Mouse (Mus musculus) forebrain, embryonic 11.5 days (tissue): ENCODE results near the gene Hbb-bs. TPM values are rescaled to one million over a fixed set of nuclear protein-coding genes. Genes with fewer than 3 reads are reported as not detected.

Experiments used
- polyA plus RNA-seq: library from polyadenylated mRNA; unstranded; fragments of >200 nt; fragmentation: Nextera tagmentation; extraction: Ambion mirVana; gene quantifications from 2 replicates; pipeline ENCODE4 v1.2.1, GENCODE M21; 2014

The Hbb-bs gene
- polyA plus RNA-seq, 1 experiment from 2014 or later, result 256 TPM

Other genes starting within 250 kb of the Hbb-bs start
- gene Olfr618, start 238.0 kb downstream of the Hbb-bs start, polyA plus RNA-seq, result not detected in 2 replicates
- gene Olfr619, start 227.5 kb downstream of the Hbb-bs start, polyA plus RNA-seq, result not detected in 2 replicates
- gene Olfr620, start 215.6 kb downstream of the Hbb-bs start, polyA plus RNA-seq, result not detected in 2 replicates
- not detected in 2 replicates for gene Olfr622, start 185.4 kb downstream of the Hbb-bs start, polyA plus RNA-seq
- not detected in 2 replicates for gene Olfr623, start 164.4 kb downstream of the Hbb-bs start, polyA plus RNA-seq
- not detected in 2 replicates for gene Olfr624, start 156.9 kb downstream of the Hbb-bs start, polyA plus RNA-seq
- not detected in 2 replicates for gene Olfr625-ps1, start 145.4 kb downstream of the Hbb-bs start, polyA plus RNA-seq
- gene Olfr243, start 113.4 kb downstream of the Hbb-bs start, polyA plus RNA-seq, result not detected in 2 replicates
- gene Olfr628, start 97.7 kb downstream of the Hbb-bs start, polyA plus RNA-seq, result not detected in 2 replicates
- gene Olfr629, start 83.2 kb downstream of the Hbb-bs start, polyA plus RNA-seq, result not detected in 2 replicates
- gene Olfr630, start 70.8 kb downstream of the Hbb-bs start, polyA plus RNA-seq, result not detected in 2 replicates
- gene Olfr69, start 56.5 kb downstream of the Hbb-bs start, polyA plus RNA-seq, result not detected in 2 replicates
- gene Olfr68, start 48.4 kb downstream of the Hbb-bs start, polyA plus RNA-seq, result not detected in 2 replicates
- gene Olfr67, start 36.3 kb downstream of the Hbb-bs start, polyA plus RNA-seq, result not detected in 2 replicates
- 770 and 789 TPM in 2 replicates for gene Hbb-bt, start 14.1 kb downstream of the Hbb-bs start, polyA plus RNA-seq
- not detected in 2 replicates for gene Hbb-bh2, start 12.4 kb upstream of the Hbb-bs start, polyA plus RNA-seq
- gene Hbb-bh1, start 15.1 kb upstream of the Hbb-bs start, polyA plus RNA-seq, result 2,356 and 2,804 TPM in 2 replicates
- 10,747 and 11,615 TPM in 2 replicates for gene Hbb-y, start 25.1 kb upstream of the Hbb-bs start, polyA plus RNA-seq
- gene Olfr66, start 58.2 kb upstream of the Hbb-bs start, polyA plus RNA-seq, result not detected in 2 replicates
- gene Olfr64, start 66.4 kb upstream of the Hbb-bs start, polyA plus RNA-seq, result not detected in 2 replicates
- not detected in 2 replicates for gene Olfr65, start 75.4 kb upstream of the Hbb-bs start, polyA plus RNA-seq
- gene Olfr631, start 100.7 kb upstream of the Hbb-bs start, polyA plus RNA-seq, result not detected in 2 replicates
- gene Olfr632, start 106.3 kb upstream of the Hbb-bs start, polyA plus RNA-seq, result 0.12 TPM in 1 of 2 replicates, not detected in the other
- not detected in 2 replicates for gene Olfr633, start 116.3 kb upstream of the Hbb-bs start, polyA plus RNA-seq
- gene Olfr635, start 143.1 kb upstream of the Hbb-bs start, polyA plus RNA-seq, result 0.03 TPM in 1 of 2 replicates, not detected in the other
- not detected in 2 replicates for gene Olfr638, start 170.7 kb upstream of the Hbb-bs start, polyA plus RNA-seq
- 0.04 TPM in 2 replicates for gene Olfr639, start 189.2 kb upstream of the Hbb-bs start, polyA plus RNA-seq
- not detected in 2 replicates for gene Olfr640, start 197.5 kb upstream of the Hbb-bs start, polyA plus RNA-seq
- not detected in 2 replicates for gene Olfr641, start 207.3 kb upstream of the Hbb-bs start, polyA plus RNA-seq
- not detected in 2 replicates for gene Olfr642, start 224.6 kb upstream of the Hbb-bs start, polyA plus RNA-seq
- gene 4930516K23Rik, start 233.3 kb upstream of the Hbb-bs start, polyA plus RNA-seq, result not detected in 2 replicates
- not detected in 2 replicates for gene Olfr644, start 243.8 kb upstream of the Hbb-bs start, polyA plus RNA-seq